Mouse (Mus musculus) neural tube, embryonic 10.5 days (tissue): ENCODE results near the gene Fat3.

Experiments used
- DNase-seq: peaks from one replicate; pipeline ENCODE4 v3.0.0-alpha.2; 2017; ENCODE audit warnings: low spot score; ENCODE audit errors: extremely low spot score

The Fat3 gene

GRCm38 (mm10) chr9:16256577-16257207 is 244.4 kb downstream of the Fat3 start:
- no peak for DNase-seq

GRCm38 (mm10) chr9:16246741-16247140 is 254.3 kb downstream of the Fat3 start:
- no peak for DNase-seq

GRCm38 (mm10) chr9:16231575-16231974 is 269.5 kb downstream of the Fat3 start:
- DNase-seq, result no peak

GRCm38 (mm10) chr9:16228919-16229318 is 272.2 kb downstream of the Fat3 start:
- no peak for DNase-seq

GRCm38 (mm10) chr9:16227398-16227797 is 273.7 kb downstream of the Fat3 start:
- no peak for DNase-seq

- DNase-seq, result no peak
Observed at GRCm38 (mm10) chr9:16226545-16226944, 274.5 kb downstream of the Fat3 start.

- DNase-seq, result no peak
Observed at GRCm38 (mm10) chr9:16221885-16222284, 279.2 kb downstream of the Fat3 start.

GRCm38 (mm10) chr9:16216235-16216634 is 284.9 kb downstream of the Fat3 start:
- DNase-seq, result no peak

GRCm38 (mm10) chr9:16214731-16215681 is 286.1 kb downstream of the Fat3 start:
- no peak for DNase-seq

GRCm38 (mm10) chr9:16213324-16213723 is 287.8 kb downstream of the Fat3 start:
- DNase-seq, result no peak

- DNase-seq, result no peak
Observed at GRCm38 (mm10) chr9:16212628-16213027, 288.5 kb downstream of the Fat3 start.

- DNase-seq, result no peak
Observed at GRCm38 (mm10) chr9:16212163-16212562, 288.9 kb downstream of the Fat3 start.

- DNase-seq, result no peak
Observed at GRCm38 (mm10) chr9:16211468-16211867, 289.6 kb downstream of the Fat3 start.

GRCm38 (mm10) chr9:16202296-16202695 is 298.8 kb downstream of the Fat3 start:
- no peak for DNase-seq

- no peak for DNase-seq
Observed at GRCm38 (mm10) chr9:16200948-16201347, 300.1 kb downstream of the Fat3 start.

GRCm38 (mm10) chr9:16186461-16186860 is 314.6 kb downstream of the Fat3 start:
- DNase-seq, result no peak

- DNase-seq, result no peak
Observed at GRCm38 (mm10) chr9:16169238-16169637, 331.8 kb downstream of the Fat3 start.

GRCm38 (mm10) chr9:16168051-16168450 is 333.0 kb downstream of the Fat3 start:
- no peak for DNase-seq

- no peak for DNase-seq
Observed at GRCm38 (mm10) chr9:16159366-16159765, 341.7 kb downstream of the Fat3 start.

- DNase-seq, result peak; percentile 50
Observed at GRCm38 (mm10) chr9:16153580-16153930, 347.5 kb downstream of the Fat3 start.

GRCm38 (mm10) chr9:16152756-16153579 is 348.1 kb downstream of the Fat3 start:
- DNase-seq, result peak; percentile 22

- no peak for DNase-seq
Observed at GRCm38 (mm10) chr9:16150046-16150445, 351.0 kb downstream of the Fat3 start.
